Mouse (Mus musculus) liver, adult 2 months (tissue): ENCODE results near the gene Exoc3l4. TPM values are rescaled to one million over a fixed set of nuclear protein-coding genes. Genes with fewer than 3 reads are reported as not detected.
A peak's percentile ranks its signal among the peaks of the same experiment; 100 is the strongest.

Experiments
- DNase-seq: peaks from one replicate; pipeline ENCODE4 v3.0.0-alpha.2; 2011; ENCODE audit warnings: low read depth, low spot score; ENCODE audit errors: extremely low read depth
- H3K27ac ChIP-seq: fragments of 200-500 bp; replicated peaks from 2 replicates; pipeline ENCODE4 v1.5.1; 2012; ENCODE audit warnings: low read depth, mild to moderate bottlenecking, control low read depth, inconsistent platforms, low read length; ENCODE audit not compliant: insufficient read depth
- H3K27me3 ChIP-seq: fragments of 200-500 bp; 2 replicates; pipeline ENCODE4 v1.6.1; 2012; ENCODE audit warnings: mild to moderate bottlenecking, moderate library complexity, low read length, inconsistent platforms; ENCODE audit not compliant: control insufficient read depth, insufficient read depth
- H3K36me3 ChIP-seq: fragments of 200-500 bp; 2 replicates; pipeline ENCODE4 v1.6.1; 2012; ENCODE audit warnings: low read length, inconsistent platforms; ENCODE audit not compliant: control insufficient read depth, insufficient read depth
- H3K4me1 ChIP-seq: fragments of 200-500 bp; 2 replicates; pipeline ENCODE4 v1.6.1; 2011; ENCODE audit warnings: low read length; ENCODE audit not compliant: control insufficient read depth, insufficient read depth
- H3K4me3 ChIP-seq: fragments of 200-500 bp; 2 replicates; pipeline ENCODE4 v1.5.1; 2011; ENCODE audit warnings: low read depth, mild to moderate bottlenecking, control low read depth, low read length, moderate library complexity; ENCODE audit not compliant: insufficient read depth
- H3K79me2 ChIP-seq: fragments of 200-500 bp; 2 replicates; pipeline ENCODE4 v1.6.1; 2012; ENCODE audit warnings: inconsistent platforms, mild to moderate bottlenecking, low read length, moderate library complexity; ENCODE audit not compliant: control insufficient read depth, insufficient read depth
- H3K9ac ChIP-seq: fragments of 200-500 bp; 2 replicates; pipeline ENCODE4 v1.6.1; 2012; ENCODE audit warnings: low read depth, mild to moderate bottlenecking, control low read depth, inconsistent platforms, low read length
- CTCF ChIP-seq: fragments of 200-500 bp; IDR thresholded peaks from 2 replicates; pipeline ENCODE4 v1.5.1; 2011; ENCODE audit warnings: low read depth, low read length, control low read depth
- POLR2A ChIP-seq: fragments of 200-500 bp; IDR thresholded peaks from 2 replicates; pipeline ENCODE4 v1.6.1; 2011; ENCODE audit warnings: low read length, control low read depth; ENCODE audit not compliant: insufficient read depth; ENCODE audit errors: extremely low read depth
- WGBS: fragments of 180-500 bp; shearing (Covaris S2); methylation state at CpG from one replicate; pipeline ENCODE4 v1.1.7; 2018; 5-methylcytosine and 5-hydroxymethylcytosine counted together
- polyA plus RNA-seq: library from polyadenylated mRNA; depleted of rRNA; stranded (reverse); fragments of >200 nt; gene quantifications from 2 replicates; pipeline ENCODE4 v1.2.3, GENCODE M21; 2012
- total RNA-seq: library from RNA; depleted of rRNA; stranded (reverse); fragments of >200 nt; gene quantifications from 2 replicates; pipeline ENCODE4 v1.2.3, GENCODE M21; 2014

The Exoc3l4 gene
- total and polyA plus RNA-seq, 2 experiments: 1.0 to 3.4 TPM

DNA sequence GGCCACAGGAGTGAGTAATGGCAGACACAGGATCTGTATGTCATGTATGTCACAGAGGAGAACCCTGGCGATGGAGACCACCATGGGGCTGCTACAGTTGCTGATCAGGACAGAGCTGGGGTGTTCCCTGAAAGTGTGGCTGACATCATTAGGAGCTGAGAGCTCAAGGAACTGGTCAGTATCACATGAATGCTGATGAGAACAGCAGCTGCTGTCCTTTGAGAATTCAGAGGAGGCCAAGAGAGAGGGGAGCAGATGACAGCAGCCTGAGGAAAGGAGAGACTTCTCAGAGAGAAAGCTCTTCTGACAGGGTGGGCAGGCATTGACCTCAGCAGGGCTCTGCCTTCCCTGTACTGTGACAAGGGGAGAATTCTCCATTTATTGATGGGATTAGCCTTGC, 40.9 kb downstream of the Exoc3l4 start:
- Histone ChIP-seq H3K36me3 (peaks cover 4% of the 10 kb centered on the region; the same call in 1 of the 2 replicates), H3K79me2 (no peaks in the 10 kb centered on the region), H3K4me3 (no peak overlapping the region), H3K27ac (no peak overlapping the region), H3K27me3 (no peaks in the 10 kb centered on the region), H3K9ac (no peak overlapping the region), H3K4me1 (0 out of 2 replicates have a peak, but pooled peaks cover 1% of the 10 kb centered on the region)
- WGBS: 92% methylated on average over 1 of the region's 1 CpGs
- DNase-seq: no peak
- TF ChIP-seq CTCF (no peak), POLR2A (no peak)

DNA sequence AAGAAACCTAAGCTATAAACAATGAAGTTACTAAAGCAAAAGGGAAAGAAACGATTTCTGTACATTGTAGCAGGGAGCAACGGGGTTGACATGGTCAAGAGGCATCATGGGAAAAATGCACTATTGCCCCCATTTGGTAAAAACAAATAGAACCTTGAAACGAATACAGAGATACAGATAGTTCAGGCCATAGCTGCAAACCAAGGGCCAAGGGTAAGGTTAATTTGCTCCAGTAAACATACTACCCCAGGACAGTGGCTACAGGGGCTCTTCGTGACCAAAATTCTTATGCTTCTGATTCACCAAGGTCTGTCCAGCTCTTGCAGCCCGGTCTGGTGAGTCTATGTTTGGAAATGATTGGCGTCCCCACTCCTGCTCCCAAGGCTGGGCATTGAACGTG, 46.8 kb downstream of the Exoc3l4 start:
- Histone ChIP-seq H3K36me3 (no peaks in the 10 kb centered on the region), H3K27ac (no peak overlapping the region), H3K79me2 (no peaks in the 10 kb centered on the region), H3K4me1 (0 out of 2 replicates have a peak, but pooled peaks cover 1% of the 10 kb centered on the region), H3K9ac (no peak overlapping the region), H3K27me3 (no peaks in the 10 kb centered on the region), H3K4me3 (no peak overlapping the region)
- no peak for TF ChIP-seq POLR2A
- no peak for TF ChIP-seq CTCF
- DNase-seq: no peak
- 33% methylated on average over 7 of the region's 7 CpGs for WGBS

DNA sequence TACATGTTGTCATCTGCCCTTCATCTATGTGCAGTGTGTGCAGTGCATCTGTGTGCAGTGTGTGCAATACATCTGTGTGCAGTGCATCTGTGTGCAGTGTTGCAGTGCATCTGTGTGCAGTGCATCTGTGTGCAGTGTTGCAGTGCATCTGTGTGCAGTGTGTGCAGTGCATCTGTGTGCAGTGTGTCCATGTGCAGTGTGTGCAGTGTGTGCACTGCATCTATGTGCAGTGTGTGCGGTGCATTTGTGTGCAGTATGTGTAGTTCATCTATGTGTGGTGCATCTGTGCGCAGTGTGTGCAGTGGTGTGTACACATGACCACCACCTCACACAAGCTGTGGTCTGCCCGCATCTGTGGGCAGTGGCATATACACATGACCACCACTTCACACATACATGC, 49.6 kb downstream of the Exoc3l4 start:
- Histone ChIP-seq H3K27ac (no peak overlapping the region), H3K4me1 (0 out of 2 replicates have a peak, but pooled peaks cover 1% of the 10 kb centered on the region), H3K36me3 (no peaks in the 10 kb centered on the region), H3K27me3 (no peaks in the 10 kb centered on the region), H3K79me2 (no peaks in the 10 kb centered on the region), H3K9ac (no peak overlapping the region), H3K4me3 (no peak overlapping the region)
- TF ChIP-seq CTCF (no peak), POLR2A (no peak)
- no peak for DNase-seq
- WGBS: 96% methylated on average over 3 of the region's 3 CpGs

DNA sequence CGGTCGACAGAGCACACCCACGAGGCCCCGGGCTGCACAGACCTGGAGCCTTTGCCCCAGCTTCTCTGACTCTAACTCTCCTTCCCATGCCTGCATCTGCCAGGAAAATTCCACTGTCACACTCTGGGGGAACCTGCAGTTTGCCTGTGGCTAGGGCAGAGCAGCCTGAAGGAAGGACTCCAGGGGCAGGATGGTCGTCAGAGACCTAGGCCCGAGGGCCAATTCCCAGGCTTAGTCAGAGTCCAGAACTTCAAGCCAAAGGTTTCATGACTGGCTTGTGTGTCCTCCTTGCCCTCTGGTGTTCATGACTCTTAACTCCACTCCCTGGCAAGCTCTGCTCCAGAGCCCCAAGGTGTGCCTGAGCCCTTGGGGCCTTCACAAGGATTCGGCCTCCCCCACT, 51.4 kb downstream of the Exoc3l4 start:
- Histone ChIP-seq H3K4me1 (no peaks in the 10 kb centered on the region), H3K27me3 (no peaks in the 10 kb centered on the region), H3K4me3 (no peak overlapping the region), H3K27ac (no peak overlapping the region), H3K79me2 (no peaks in the 10 kb centered on the region), H3K9ac (no peak overlapping the region), H3K36me3 (no peaks in the 10 kb centered on the region)
- WGBS: 93% methylated on average over 7 of the region's 7 CpGs
- DNase-seq: no peak
- TF ChIP-seq POLR2A: no peak
- TF ChIP-seq CTCF: no peak

DNA sequence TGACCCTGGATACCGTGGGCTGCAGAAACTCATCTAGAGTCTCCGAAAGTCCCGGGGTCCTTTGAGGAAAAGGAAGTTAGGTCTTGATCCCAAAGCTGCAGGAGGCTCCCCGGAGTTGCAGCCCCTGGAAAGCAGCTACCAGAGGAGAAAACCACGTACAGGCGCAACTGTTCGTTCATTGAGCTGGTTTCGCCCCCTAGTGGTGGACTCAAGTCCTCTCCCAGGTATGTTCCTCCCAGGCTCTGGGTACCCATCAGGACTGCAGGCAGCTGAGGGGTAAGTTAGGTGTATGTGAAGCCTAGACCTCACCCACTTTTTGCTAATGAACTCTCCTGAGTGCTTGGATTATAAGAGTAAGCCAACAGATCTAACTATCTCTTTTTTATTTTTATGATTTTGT, 52.7 kb downstream of the Exoc3l4 start:
- no peak overlapping the region for H3K4me3 ChIP-seq
- DNase-seq: peak; percentile 46
- no peaks in the 10 kb centered on the region for H3K36me3 ChIP-seq
- TF ChIP-seq POLR2A (no peak), CTCF (peak; percentile 88)
- H3K4me1 ChIP-seq: no peaks in the 10 kb centered on the region
- H3K27ac ChIP-seq: no peak overlapping the region
- H3K27me3 ChIP-seq: no peaks in the 10 kb centered on the region
- H3K79me2 ChIP-seq: no peaks in the 10 kb centered on the region
- 9% methylated on average over 8 of the region's 8 CpGs for WGBS
- no peak overlapping the region for H3K9ac ChIP-seq

DNA sequence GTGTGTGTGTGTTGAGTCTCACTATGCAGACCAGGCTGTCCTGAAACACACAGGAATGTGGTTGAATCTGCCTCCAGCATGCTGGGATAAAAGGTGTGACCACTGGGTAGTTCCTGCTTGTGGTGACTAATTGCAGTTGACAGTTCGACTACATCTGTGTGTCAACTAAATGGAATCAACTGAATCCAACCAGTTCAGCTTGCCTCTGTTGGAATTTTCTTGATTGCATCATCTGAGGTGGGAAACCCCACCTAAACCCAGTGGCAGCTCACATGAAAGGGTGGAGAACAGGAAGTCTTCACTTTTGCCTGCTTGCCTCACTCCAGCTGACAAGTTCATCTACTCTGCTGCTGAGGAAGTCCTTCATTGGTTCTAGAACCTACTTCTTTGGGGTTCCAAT, 54.3 kb downstream of the Exoc3l4 start:
- Histone ChIP-seq H3K4me3 (no peak overlapping the region), H3K79me2 (no peaks in the 10 kb centered on the region), H3K36me3 (no peaks in the 10 kb centered on the region), H3K27ac (no peak overlapping the region), H3K27me3 (no peaks in the 10 kb centered on the region), H3K4me1 (no peaks in the 10 kb centered on the region), H3K9ac (no peak overlapping the region)
- DNase-seq: no peak
- TF ChIP-seq CTCF: no peak
- TF ChIP-seq POLR2A: no peak
- 51% methylated on average over 1 of the region's 1 CpGs for WGBS
